Mouse (Mus musculus): ENCODE measurements around the gene Ydjc. TPM values are rescaled to one million over a fixed set of nuclear protein-coding genes. Genes with fewer than 3 reads are reported as not detected.
A peak's percentile ranks its signal among the peaks of the same experiment; 100 is the strongest.

Gene Ydjc
- polyA plus RNA-seq (2012; rRNA removed), result 19.3 and 21.4 TPM in 2 replicates

DNA sequence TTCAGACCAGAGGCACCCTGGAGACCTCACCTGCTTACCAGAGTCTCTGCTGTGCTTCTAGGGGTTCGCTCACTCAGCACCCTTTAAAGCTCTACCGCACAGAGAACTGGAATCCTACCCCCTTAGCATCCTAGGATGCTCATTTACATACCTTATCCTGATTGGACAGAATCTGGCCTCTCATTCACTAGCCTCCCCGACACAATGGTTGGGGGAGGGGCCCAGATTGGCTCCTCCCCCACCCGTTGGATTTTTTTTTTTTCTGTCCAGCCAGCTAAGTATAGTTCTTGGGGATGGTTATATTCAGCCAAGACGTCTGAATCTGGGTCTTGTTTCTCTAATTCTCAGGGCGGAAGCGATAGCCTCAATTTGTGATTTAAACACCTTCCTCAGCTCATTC is at the start of gene Ydjc:
Ydjc (plus strand) TSS at position 283 of the 400 bp plus-strand sequence.
- 51% methylated on average over 7 of the region's 7 CpGs for WGBS

DNA sequence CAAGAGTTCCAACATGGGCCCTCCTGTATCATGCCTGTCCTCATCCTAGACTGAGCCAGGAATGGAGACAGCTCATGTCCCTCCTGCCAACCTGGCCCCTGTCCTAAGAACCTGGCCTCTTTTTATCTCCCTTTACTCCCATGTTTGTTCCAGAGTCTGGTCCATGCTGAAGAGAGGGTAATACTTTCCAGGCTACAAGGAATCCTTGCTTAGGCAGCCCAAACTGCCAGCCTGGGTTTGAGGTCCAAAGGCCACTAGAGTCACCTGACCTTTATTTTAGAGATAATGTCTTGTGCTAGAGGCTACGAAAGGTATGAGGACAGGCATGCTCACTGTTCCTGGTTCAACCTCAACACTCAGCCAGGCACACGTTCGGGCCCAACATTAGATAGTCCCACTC is 47.5 kb upstream of the Ydjc start:
- Histone ChIP-seq H3K4me1 (replicated peaks; ENCODE audit: control insufficient read depth, insufficient read depth, low read length) (no peaks in the 10 kb centered on the region), H3K4me3 (ENCODE audit: control insufficient read depth, insufficient read depth, low read length) (no peak overlapping the region), H3K36me3 (ENCODE audit: control insufficient read depth, insufficient read depth, low read length) (peaks cover 83% of the 10 kb centered on the region), H3K27me3 (ENCODE audit: control insufficient read depth, insufficient read depth, low read length) (no peaks in the 10 kb centered on the region), H3K27ac (ENCODE audit: control insufficient read depth, insufficient read depth, low read length) (no peak overlapping the region)
- 98% methylated on average over 3 of the region's 3 CpGs for WGBS
- no peak for DNase-seq
- TF ChIP-seq CTCF (IDR thresholded peaks at IDR 0.05; ENCODE audit: borderline replicate concordance, control insufficient read depth, extremely low read depth, insufficient read depth, low read length, poor library complexity) (no peak), POLR2A (IDR thresholded peaks at IDR 0.05; ENCODE audit: control insufficient read depth, extremely low read depth, insufficient read depth, low read length, poor library complexity) (no peak)

More for the DNA sequence above, at the start of gene Ydjc:
- H3K27ac ChIP-seq (ENCODE audit: control insufficient read depth, insufficient read depth, low read length), result no peak within 1 kb of the TSS
- H3K36me3 ChIP-seq (ENCODE audit: control insufficient read depth, insufficient read depth, low read length), result no peaks in the 10 kb centered on the region
- no peaks in the 10 kb centered on the region for H3K27me3 ChIP-seq (ENCODE audit: control insufficient read depth, insufficient read depth, low read length)
- no peak for DNase-seq
- no peak for TF ChIP-seq POLR2A (IDR thresholded peaks at IDR 0.05; ENCODE audit: control insufficient read depth, extremely low read depth, insufficient read depth, low read length, poor library complexity)
- no peak within 1 kb of the TSS for H3K4me3 ChIP-seq (ENCODE audit: control insufficient read depth, insufficient read depth, low read length)
- peaks cover 12% of the 10 kb centered on the region for H3K4me1 ChIP-seq (replicated peaks; ENCODE audit: control insufficient read depth, insufficient read depth, low read length)

DNA sequence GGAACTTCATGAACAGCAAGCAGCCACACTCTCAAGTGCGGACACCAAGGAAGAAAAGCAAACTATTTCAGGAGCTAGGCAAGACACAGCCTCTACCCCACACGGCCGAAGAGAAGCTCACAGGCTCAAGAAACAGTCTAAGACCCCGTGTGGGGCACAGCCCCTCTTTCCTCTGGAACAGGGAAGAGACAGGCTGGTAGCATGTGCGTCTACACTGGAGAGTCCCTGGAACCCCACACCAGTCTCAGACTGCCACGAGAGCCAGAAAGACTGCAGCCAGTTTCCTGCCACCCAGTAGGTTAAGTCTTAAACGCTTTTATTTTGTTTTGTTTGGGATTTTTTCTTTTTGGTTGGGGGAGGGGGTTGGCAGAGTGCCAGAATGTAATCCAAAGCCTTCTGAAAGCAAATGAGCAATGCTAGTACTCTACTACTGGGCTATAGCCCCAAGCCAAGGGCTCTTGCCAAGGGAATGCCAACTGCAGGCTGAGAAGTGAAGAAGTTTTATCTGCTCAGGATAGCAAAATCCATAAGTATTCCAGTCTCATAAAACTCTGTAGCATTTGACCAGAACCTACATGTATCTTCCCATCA is 41.7 kb upstream of the Ydjc start:
- Histone ChIP-seq H3K36me3 (ENCODE audit: control insufficient read depth, insufficient read depth, low read length) (peaks cover 75% of the 10 kb centered on the region), H3K4me1 (replicated peaks; ENCODE audit: control insufficient read depth, insufficient read depth, low read length) (no peaks in the 10 kb centered on the region), H3K27ac (ENCODE audit: control insufficient read depth, insufficient read depth, low read length) (no peak overlapping the region), H3K4me3 (ENCODE audit: control insufficient read depth, insufficient read depth, low read length) (no peak overlapping the region), H3K27me3 (ENCODE audit: control insufficient read depth, insufficient read depth, low read length) (no peaks in the 10 kb centered on the region)
- TF ChIP-seq POLR2A (IDR thresholded peaks at IDR 0.05; ENCODE audit: control insufficient read depth, extremely low read depth, insufficient read depth, low read length, poor library complexity), result no peak
- no peak for DNase-seq
- 88% methylated on average over 7 of the region's 7 CpGs for WGBS

GRCm38 (mm10) chr16:17104600-17104999 is 39.8 kb upstream of the Ydjc start:
- Histone ChIP-seq H3K36me3 (ENCODE audit: control insufficient read depth, insufficient read depth, low read length) (peaks cover 65% of the 10 kb centered on the region), H3K27ac (ENCODE audit: control insufficient read depth, insufficient read depth, low read length) (no peak overlapping the region), H3K4me3 (ENCODE audit: control insufficient read depth, insufficient read depth, low read length) (no peak overlapping the region), H3K27me3 (ENCODE audit: control insufficient read depth, insufficient read depth, low read length) (no peaks in the 10 kb centered on the region), H3K4me1 (replicated peaks; ENCODE audit: control insufficient read depth, insufficient read depth, low read length) (no peaks in the 10 kb centered on the region)
- TF ChIP-seq POLR2A (IDR thresholded peaks at IDR 0.05; ENCODE audit: control insufficient read depth, extremely low read depth, insufficient read depth, low read length, poor library complexity), result no peak
- no peak for TF ChIP-seq CTCF (IDR thresholded peaks at IDR 0.05; ENCODE audit: borderline replicate concordance, control insufficient read depth, extremely low read depth, insufficient read depth, low read length, poor library complexity)
- no peak for DNase-seq
- WGBS, result 90% methylated on average over 4 of the region's 4 CpGs

DNA sequence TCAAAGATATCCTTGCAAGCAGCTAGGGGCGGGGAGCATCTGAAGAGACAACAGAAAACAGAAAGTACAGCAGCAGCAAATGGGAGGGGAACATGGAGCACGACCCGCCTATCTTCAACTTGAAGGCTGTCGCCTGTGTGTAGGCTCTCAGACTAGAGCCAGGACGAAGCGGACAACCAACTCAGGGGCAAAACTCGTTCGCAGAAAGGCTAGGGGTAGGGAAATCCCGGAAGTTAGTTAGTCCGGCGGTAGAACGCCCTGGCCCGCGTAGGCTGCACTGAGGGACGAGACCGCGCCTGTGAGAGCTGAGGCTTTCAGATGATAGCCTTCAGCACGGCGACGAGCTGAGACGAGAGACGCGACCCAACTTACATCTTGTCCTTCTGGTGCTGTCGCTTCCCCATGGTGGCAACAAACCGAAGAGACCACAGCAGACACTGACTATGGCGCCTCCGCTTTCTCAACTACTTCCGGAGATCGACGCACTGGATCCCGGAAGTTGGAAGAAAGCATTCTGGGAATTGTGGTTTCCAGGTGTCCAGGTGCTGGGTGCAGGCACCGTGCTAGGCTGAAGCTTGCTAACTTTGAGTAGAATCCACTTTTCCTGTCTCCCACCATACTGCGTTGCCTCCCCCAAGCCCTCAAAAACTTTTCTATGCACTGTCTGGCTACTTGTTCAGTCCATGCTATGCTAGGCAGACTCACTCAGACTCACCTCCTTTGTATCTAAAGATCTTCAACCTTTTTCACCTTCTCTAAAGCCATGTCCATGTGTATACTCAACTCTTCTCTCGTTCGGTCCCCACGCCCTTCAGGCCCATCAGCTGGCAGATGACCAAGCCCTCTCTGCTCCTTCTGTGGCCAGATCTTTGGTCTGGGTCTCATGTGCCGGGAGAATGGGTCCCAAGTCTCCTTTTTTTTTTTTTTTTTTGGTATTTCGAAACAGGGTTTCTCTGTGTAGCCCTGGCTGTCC is 33.4 kb upstream of the Ydjc start, which contains the start of gene Ppil2:
Ppil2 (minus strand) TSS at position 487 of the 973 bp plus-strand sequence.
- peaks cover 9% of the 10 kb centered on the region for H3K4me1 ChIP-seq (replicated peaks; ENCODE audit: control insufficient read depth, insufficient read depth, low read length)
- H3K36me3 ChIP-seq (ENCODE audit: control insufficient read depth, insufficient read depth, low read length), result peaks cover 14% of the 10 kb centered on the region
- TF ChIP-seq POLR2A (IDR thresholded peaks at IDR 0.05; ENCODE audit: control insufficient read depth, extremely low read depth, insufficient read depth, low read length, poor library complexity) (peak; percentile 66), CTCF (IDR thresholded peaks at IDR 0.05; ENCODE audit: borderline replicate concordance, control insufficient read depth, extremely low read depth, insufficient read depth, low read length, poor library complexity) (0 out of 2 replicates have a peak, but pooled peaks have one; percentile 21)
- DNase-seq, result peak; percentile 74
- H3K27me3 ChIP-seq (ENCODE audit: control insufficient read depth, insufficient read depth, low read length), result no peaks in the 10 kb centered on the region
- WGBS, result 7% methylated on average over 38 of the region's 38 CpGs
- H3K27ac ChIP-seq (ENCODE audit: control insufficient read depth, insufficient read depth, low read length), result peak within 1 kb of the TSS; percentile 66
- H3K4me3 ChIP-seq (ENCODE audit: control insufficient read depth, insufficient read depth, low read length), result peak within 1 kb of the TSS; percentile 93

- 92% methylated on average over 5 of the region's 5 CpGs for WGBS
- TF ChIP-seq POLR2A (IDR thresholded peaks at IDR 0.05; ENCODE audit: control insufficient read depth, extremely low read depth, insufficient read depth, low read length, poor library complexity) (no peak), CTCF (IDR thresholded peaks at IDR 0.05; ENCODE audit: borderline replicate concordance, control insufficient read depth, extremely low read depth, insufficient read depth, low read length, poor library complexity) (no peak)
- H3K36me3 ChIP-seq (ENCODE audit: control insufficient read depth, insufficient read depth, low read length), result no peaks in the 10 kb centered on the region; the same call in 1 of the 2 replicates
- DNase-seq, result no peak
- no peak overlapping the region for H3K4me3 ChIP-seq (ENCODE audit: control insufficient read depth, insufficient read depth, low read length)
- H3K4me1 ChIP-seq (replicated peaks; ENCODE audit: control insufficient read depth, insufficient read depth, low read length), result no peaks in the 10 kb centered on the region
- no peaks in the 10 kb centered on the region for H3K27me3 ChIP-seq (ENCODE audit: control insufficient read depth, insufficient read depth, low read length)
- H3K27ac ChIP-seq (ENCODE audit: control insufficient read depth, insufficient read depth, low read length), result no peak overlapping the region
These were observed 27.1 kb upstream of the Ydjc start for GRCm38 (mm10) chr16:17117309-17117799.
